Mouse (Mus musculus) embryo, embryonic 11 days (tissue): Measurements from ENCODE around the gene Dusp9.
A peak's percentile ranks its signal among the peaks of the same experiment; 100 is the strongest.

ENCODE experiments used
- DNase-seq: peaks from one replicate; pipeline ENCODE4 v3.0.0-alpha.2; 2015

Dusp9 gene

DNA sequence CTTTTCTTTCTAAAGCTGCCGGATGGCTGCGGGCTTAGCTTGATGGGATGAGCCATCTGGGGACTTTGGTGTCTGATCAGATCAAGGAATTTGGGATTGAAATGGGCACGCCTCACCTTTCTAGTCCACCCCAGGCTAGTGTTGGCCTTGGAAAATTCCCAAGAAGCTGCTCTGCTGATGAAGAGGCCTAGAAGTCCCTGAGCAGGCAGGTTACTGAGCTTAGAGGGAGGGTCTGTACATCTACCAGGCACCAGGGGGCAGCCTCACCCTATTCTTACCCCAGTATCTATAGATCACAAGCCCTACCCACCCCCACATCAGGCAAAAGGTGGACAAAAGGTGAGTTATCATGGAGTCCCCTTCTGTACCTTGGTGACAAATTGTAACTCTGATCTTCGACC is 32.8 kb downstream of the Dusp9 start:
- DNase-seq: peak; percentile 69

- DNase-seq: peak; percentile 79
Measured at GRCm38 (mm10) chrX:73672879-73673618, 33.8 kb downstream of the Dusp9 start, which contains the start of gene Slc6a8. TSS of gene Slc6a8 (plus strand) at chrX:73673150.

DNA sequence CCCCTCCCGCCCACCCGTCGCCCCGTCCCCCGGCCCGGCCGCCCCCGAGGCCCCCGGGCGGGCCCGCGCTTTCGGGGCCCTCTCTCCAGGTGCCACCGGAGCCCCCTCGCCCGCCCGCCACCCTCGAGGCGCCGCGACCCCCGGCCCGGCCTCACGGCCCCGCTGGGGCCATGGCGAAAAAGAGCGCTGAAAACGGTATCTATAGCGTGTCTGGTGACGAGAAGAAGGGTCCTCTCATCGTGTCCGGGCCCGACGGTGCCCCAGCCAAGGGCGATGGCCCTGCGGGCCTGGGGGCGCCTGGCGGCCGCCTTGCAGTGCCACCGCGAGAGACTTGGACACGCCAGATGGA is 34.4 kb downstream of the Dusp9 start:
- DNase-seq: peak; percentile 10

- DNase-seq: peak; percentile 28
Measured at GRCm38 (mm10) chrX:73673968-73674661, 34.9 kb downstream of the Dusp9 start.

DNA sequence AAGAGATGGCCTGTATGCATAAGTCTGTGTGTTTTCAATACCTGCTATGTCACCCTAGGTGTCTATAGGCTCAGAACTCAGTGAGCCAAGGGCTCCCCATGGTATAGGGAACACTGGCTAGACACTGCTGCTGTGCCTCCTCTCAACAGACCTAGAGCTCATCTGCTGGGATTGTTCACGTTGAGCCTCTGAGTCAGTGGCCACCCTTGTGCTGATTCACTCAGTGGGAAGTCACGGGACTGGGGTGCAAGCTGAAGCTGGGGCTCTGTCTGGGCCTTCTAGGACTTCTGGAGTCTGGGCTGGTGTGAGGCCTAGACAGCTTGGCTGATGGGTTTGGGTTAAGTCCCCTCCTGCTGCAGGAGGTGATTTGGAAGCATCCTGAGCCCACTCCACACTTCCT is 36.0 kb downstream of the Dusp9 start:
- DNase-seq: no peak

- no peak for DNase-seq
Measured at GRCm38 (mm10) chrX:73676668-73677067, 37.4 kb downstream of the Dusp9 start.

- no peak for DNase-seq
Measured at GRCm38 (mm10) chrX:73684156-73684555, 44.9 kb downstream of the Dusp9 start.

DNA sequence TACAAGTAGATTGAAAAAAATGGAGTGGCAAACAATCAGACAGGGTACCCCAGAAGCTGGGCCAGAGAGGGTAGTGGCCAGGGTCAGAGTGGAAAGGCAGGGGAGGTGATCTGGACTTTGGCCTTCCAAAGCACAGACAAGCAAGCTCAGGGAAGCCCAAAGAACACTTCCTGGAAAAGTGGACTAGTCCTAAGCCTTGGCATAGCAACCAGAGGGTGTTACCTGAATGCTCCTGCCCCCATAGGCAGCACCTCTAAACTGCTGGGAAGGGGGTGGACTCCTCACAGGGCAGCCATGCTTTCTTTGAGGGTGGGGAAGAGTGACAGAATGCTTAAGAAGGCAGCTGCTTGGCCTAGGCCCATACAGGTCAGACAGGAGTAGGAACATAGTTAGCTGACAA is 45.8 kb downstream of the Dusp9 start:
- no peak for DNase-seq

- DNase-seq: no peak
Measured at GRCm38 (mm10) chrX:73685629-73686028, 46.4 kb downstream of the Dusp9 start.

DNA sequence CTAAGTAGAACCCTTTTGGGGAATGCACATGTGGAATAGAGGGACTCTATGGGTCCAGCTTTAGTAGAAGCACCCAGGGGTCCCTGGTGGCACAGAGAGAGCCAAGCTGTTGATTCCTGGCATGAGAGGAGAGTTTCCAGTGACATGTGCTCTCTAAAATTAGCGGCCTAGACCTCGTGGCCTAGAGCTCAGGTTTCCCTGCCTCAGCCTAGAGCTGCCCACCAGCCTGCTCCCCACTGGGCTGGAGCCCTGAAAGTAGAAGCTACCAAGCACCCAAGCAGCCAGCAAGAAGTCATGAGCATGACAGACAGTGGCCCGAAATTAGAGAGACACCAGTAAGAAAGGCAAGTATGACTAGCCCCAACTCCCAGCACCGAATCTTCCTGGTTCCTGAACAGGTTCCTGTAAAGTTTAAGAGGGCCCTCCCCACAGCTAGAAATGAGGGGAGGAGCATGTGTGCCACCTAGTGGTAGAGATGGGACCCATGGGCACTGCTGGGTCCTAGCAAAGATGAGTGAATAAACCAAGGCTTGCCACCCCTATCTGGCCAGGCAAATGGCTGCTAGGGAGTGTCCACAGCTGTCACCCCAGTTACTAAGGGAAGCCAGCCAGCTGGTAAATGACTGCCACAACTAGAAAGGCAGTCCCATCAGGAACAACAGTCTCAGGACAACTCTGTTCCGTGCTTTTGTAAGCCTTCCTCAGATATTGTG is 51.9 kb downstream of the Dusp9 start:
- DNase-seq: peak; percentile 23
